Mouse (Mus musculus): ENCODE measurements around the gene Bdh2.

- no peak for TF ChIP-seq POLR2A (IDR thresholded peaks at IDR 0.05; ENCODE audit: low read depth, low read length)
- TF ChIP-seq CTCF (IDR thresholded peaks at IDR 0.05; ENCODE audit: borderline replicate concordance, insufficient read depth, low read length): no peak
Measured at GRCm38 (mm10) chr3:135290249-135290894, 9.4 kb downstream of the Bdh2 start.
